In genomic region chr10:9676886-9677285, GRCm38 (mm10) we compare ENCODE assay signal across 8 mouse cellular contexts. TPM values are rescaled to one million over a fixed set of nuclear protein-coding genes. Genes with fewer than 3 reads are reported as not detected.
DNase-seq lines count a peak whose midpoint lies in the region; ATAC-seq and TF ChIP-seq lines count a peak whose summit lies in the region.

No protein-coding gene starts in this region.

- no peak overlapping the region for H3K9ac ChIP-seq in midbrain, embryonic 12.5 days (replicated peaks)
- H3K9ac ChIP-seq in stomach, embryonic 14.5 days (replicated peaks; ENCODE audit: low read depth, low read length) = no peak overlapping the region

- no peak overlapping the region for H3K4me3 ChIP-seq in thymus, adult 2 months (ENCODE audit: control insufficient read depth, insufficient read depth, low read length)
- no peak overlapping the region for H3K4me3 ChIP-seq in midbrain, embryonic 12.5 days
- H3K4me3 ChIP-seq in stomach, embryonic 14.5 days (ENCODE audit: low read depth, low read length) = no peak overlapping the region

- H3K9me3 ChIP-seq in midbrain, embryonic 12.5 days = no peaks in the 10 kb centered on the region
- no peaks in the 10 kb centered on the region for H3K9me3 ChIP-seq in stomach, embryonic 14.5 days (ENCODE audit: control insufficient read depth, low read depth, low read length)

- peak overlapping the region; percentile 91 for H3K4me2 ChIP-seq in midbrain, embryonic 12.5 days (replicated peaks)
- peak overlapping the region; percentile 87 for H3K4me2 ChIP-seq in stomach, embryonic 14.5 days (replicated peaks; ENCODE audit: low read depth, low read length)

- ATAC-seq in midbrain, embryonic 12.5 days (ENCODE audit: low FRiP score, low read depth) = peak; percentile 59
- peak; percentile 59; the same call in 1 of the 2 replicates for ATAC-seq in stomach, embryonic 14.5 days (ENCODE audit: insufficient number of reproducible peaks, insufficient read depth, low FRiP score, low read depth)

- no peaks in the 10 kb centered on the region for H3K4me1 ChIP-seq in thymus, adult 2 months (replicated peaks; ENCODE audit: control insufficient read depth, insufficient read depth, low read length)
- H3K4me1 ChIP-seq in midbrain, embryonic 12.5 days = peaks cover 15% of the 10 kb centered on the region
- H3K4me1 ChIP-seq in stomach, embryonic 14.5 days (ENCODE audit: control insufficient read depth, insufficient read depth, low read length) = peaks cover 9% of the 10 kb centered on the region; the same call in 1 of the 2 replicates

- no peak for TF ChIP-seq POLR2A in thymus, adult 2 months (IDR thresholded peaks at IDR 0.05; ENCODE audit: control insufficient read depth, extremely low read depth, insufficient read depth, low read length, poor library complexity)

- TF ChIP-seq CTCF in thymus, adult 2 months (IDR thresholded peaks at IDR 0.05; ENCODE audit: borderline replicate concordance, control insufficient read depth, extremely low read depth, insufficient read depth, low read length, poor library complexity) = no peak

- no peaks in the 10 kb centered on the region for H3K36me3 ChIP-seq in thymus, adult 2 months (ENCODE audit: control insufficient read depth, insufficient read depth, low read length)
- H3K36me3 ChIP-seq in midbrain, embryonic 12.5 days = no peaks in the 10 kb centered on the region
- H3K36me3 ChIP-seq in stomach, embryonic 14.5 days (ENCODE audit: control insufficient read depth, insufficient read depth, low read length) = no peaks in the 10 kb centered on the region

- peaks cover 2% of the 10 kb centered on the region; the same call in 1 of the 2 replicates for H3K27me3 ChIP-seq in thymus, adult 2 months (ENCODE audit: control insufficient read depth, insufficient read depth, low read length)
- peaks cover 45% of the 10 kb centered on the region for H3K27me3 ChIP-seq in midbrain, embryonic 12.5 days
- H3K27me3 ChIP-seq in stomach, embryonic 14.5 days (ENCODE audit: control insufficient read depth, insufficient read depth, low read length) = no peaks in the 10 kb centered on the region

- no peak overlapping the region for H3K27ac ChIP-seq in thymus, adult 2 months (ENCODE audit: control insufficient read depth, insufficient read depth, low read length)
- no peak overlapping the region for H3K27ac ChIP-seq in midbrain, embryonic 12.5 days (replicated peaks)
- H3K27ac ChIP-seq in stomach, embryonic 14.5 days (ENCODE audit: low read length) = no peak overlapping the region

- DNase-seq in thymus, adult 2 months = peak; percentile 5
- DNase-seq in thymus, postnatal 36 days = no peak
- peak; percentile 83 for DNase-seq in embryo, embryonic 9.5 days (ENCODE audit: extremely low spot score)
- DNase-seq in heart, adult 11 months = peak; percentile 96
- peak; percentile 31 for DNase-seq in kidney, adult 11 months
- DNase-seq in left cerebral cortex, postnatal 4 days = peak; percentile 75

- WGBS in thymus, adult 2 months = 3% methylated on average over 17 of the region's 17 CpGs
- WGBS in midbrain, embryonic 12.5 days = 2% methylated on average over 17 of the region's 17 CpGs
- WGBS in stomach, embryonic 14.5 days = 1% methylated on average over 17 of the region's 17 CpGs

- intact Hi-C loops in left cerebral cortex, postnatal 4 days (cut with DNase I) = loop anchor here (10.0 kb wide), 2 partner anchors 122 to 882 kb away; no protein-coding TSS in a partner anchor

RNA-seq across cellular contexts. Expression of gene Samd5, which starts 1.9 kb away (rescaled TPM):
- 1.3 TPM in 2 replicates for polyA plus RNA-seq in thymus, adult 2 months (2012; rRNA removed)
- total RNA-seq in left cerebral cortex, postnatal 4 days (2021) = 10 to 100 TPM; 14.6 to 20.1 TPM
- polyA plus RNA-seq in midbrain, embryonic 12.5 days (2016; fragmentation: Nextera tagmentation; extraction: Ambion mirVana) = 9.5 and 9.9 TPM in 2 replicates
- 16.0 and 18.3 TPM in 2 replicates for polyA plus RNA-seq in stomach, embryonic 14.5 days (2014; fragmentation: Nextera tagmentation; extraction: Ambion mirVana)

Comparison
In these comparisons a context has a peak if more than half of its experiments do, and no peak if none do; other contexts are left out.
1. DNase-seq: peak in thymus, adult 2 months (single experiment), embryo, embryonic 9.5 days (single experiment), heart, adult 11 months (single experiment), kidney, adult 11 months (single experiment) and left cerebral cortex, postnatal 4 days (single experiment); none in thymus, postnatal 36 days (0 of 2).